Mouse (Mus musculus): ENCODE data around the gene Cenpj.
A peak's percentile ranks its signal among the peaks of the same experiment; 100 is the strongest.

Cenpj gene

GRCm38 (mm10) chr14:56575416-56575815, at the start of gene Cenpj, which contains the start of gene Parp4:
Cenpj (minus strand) TSS chr14:56575425.
Parp4 (plus strand) TSS chr14:56575619.
- peak; percentile 79 for DNase-seq (ENCODE audit: low spot score)

- DNase-seq (ENCODE audit: low spot score), result no peak
Observed at GRCm38 (mm10) chr14:56620425-56620824, 45.2 kb upstream of the Cenpj start.

- no peak for DNase-seq (ENCODE audit: low spot score)
Observed at GRCm38 (mm10) chr14:56617470-56617869, 42.2 kb upstream of the Cenpj start.

GRCm38 (mm10) chr14:56613212-56613611, 38.0 kb upstream of the Cenpj start:
- DNase-seq (ENCODE audit: low spot score), result no peak

GRCm38 (mm10) chr14:56605136-56605535, 29.9 kb upstream of the Cenpj start:
- DNase-seq (ENCODE audit: low spot score), result no peak

- no peak for DNase-seq (ENCODE audit: low spot score)
Observed at GRCm38 (mm10) chr14:56604438-56604837, 29.2 kb upstream of the Cenpj start.

- DNase-seq (ENCODE audit: low spot score), result no peak
Observed at GRCm38 (mm10) chr14:56602069-56602468, 26.8 kb upstream of the Cenpj start.

GRCm38 (mm10) chr14:56598759-56599158, 23.5 kb upstream of the Cenpj start:
- peak; percentile 74 for DNase-seq (ENCODE audit: low spot score)

- no peak for DNase-seq (ENCODE audit: low spot score)
Observed at GRCm38 (mm10) chr14:56594811-56595210, 19.6 kb upstream of the Cenpj start.

- no peak for DNase-seq (ENCODE audit: low spot score)
Observed at GRCm38 (mm10) chr14:56592191-56592590, 17.0 kb upstream of the Cenpj start.

GRCm38 (mm10) chr14:56582294-56582693, 7.1 kb upstream of the Cenpj start:
- DNase-seq (ENCODE audit: low spot score), result no peak

GRCm38 (mm10) chr14:56581117-56581516, 5.9 kb upstream of the Cenpj start:
- DNase-seq (ENCODE audit: low spot score), result peak; percentile 8

GRCm38 (mm10) chr14:56579011-56579410, 3.8 kb upstream of the Cenpj start:
- peak; percentile 17 for DNase-seq (ENCODE audit: low spot score)

GRCm38 (mm10) chr14:56575969-56576901, 1.0 kb upstream of the Cenpj start:
- no peak for DNase-seq (ENCODE audit: low spot score)

GRCm38 (mm10) chr14:56572546-56572945, 2.7 kb downstream of the Cenpj start:
- peak; percentile 10 for DNase-seq (ENCODE audit: low spot score)

- DNase-seq (ENCODE audit: low spot score), result peak; percentile 98
Observed at GRCm38 (mm10) chr14:56571310-56572093, 3.7 kb downstream of the Cenpj start.

GRCm38 (mm10) chr14:56569041-56569440, 6.2 kb downstream of the Cenpj start:
- no peak for DNase-seq (ENCODE audit: low spot score)

GRCm38 (mm10) chr14:56567476-56567875, 7.7 kb downstream of the Cenpj start:
- no peak for DNase-seq (ENCODE audit: low spot score)

GRCm38 (mm10) chr14:56559134-56559533, 16.1 kb downstream of the Cenpj start:
- no peak for DNase-seq (ENCODE audit: low spot score)

GRCm38 (mm10) chr14:56554716-56555115, 20.5 kb downstream of the Cenpj start:
- DNase-seq (ENCODE audit: low spot score), result no peak

- no peak for DNase-seq (ENCODE audit: low spot score)
Observed at GRCm38 (mm10) chr14:56553331-56553730, 21.9 kb downstream of the Cenpj start.

GRCm38 (mm10) chr14:56552924-56553323, 22.3 kb downstream of the Cenpj start:
- no peak for DNase-seq (ENCODE audit: low spot score)

- DNase-seq (ENCODE audit: low spot score), result no peak
Observed at GRCm38 (mm10) chr14:56550960-56551359, 24.3 kb downstream of the Cenpj start.

All from embryo, embryonic 10.5 days (tissue).